ENCODE assay signal across 8 mouse cellular contexts in genomic region chr2:45117592-45117991, GRCm38 (mm10). TPM values are rescaled to one million over a fixed set of nuclear protein-coding genes. Genes with fewer than 3 reads are reported as not detected.
DNase-seq lines count a peak whose midpoint lies in the region; ATAC-seq and TF ChIP-seq lines count a peak whose summit lies in the region.

No protein-coding gene starts in this region.

- TF ChIP-seq CTCF in E14TG2a.4 (conservative IDR thresholded peaks at IDR 0.05; ENCODE audit: low read length) = no peak

- 25% methylated on average over 7 of the region's 7 CpGs for WGBS in heart, embryonic 13.5 days
- 19% methylated on average over 7 of the region's 7 CpGs for WGBS in forebrain, embryonic 15.5 days
- 27% methylated on average over 7 of the region's 7 CpGs for WGBS in liver, embryonic 15.5 days (ENCODE audit: insufficient replicate concordance)

- peak overlapping the region; percentile 90 for H3K4me2 ChIP-seq in heart, embryonic 13.5 days
- peak overlapping the region; percentile 64 for H3K4me2 ChIP-seq in forebrain, embryonic 15.5 days (replicated peaks)
- H3K4me2 ChIP-seq in liver, embryonic 15.5 days = peak overlapping the region; percentile 99

- no peaks in the 10 kb centered on the region for H3K27me3 ChIP-seq in heart, embryonic 13.5 days (replicated peaks)
- peaks cover 35% of the 10 kb centered on the region for H3K27me3 ChIP-seq in E14TG2a.4 (ENCODE audit: insufficient read depth, low read length)
- no peaks in the 10 kb centered on the region for H3K27me3 ChIP-seq in forebrain, embryonic 15.5 days
- peaks cover 22% of the 10 kb centered on the region for H3K27me3 ChIP-seq in liver, embryonic 15.5 days

- H3K4me1 ChIP-seq in heart, embryonic 13.5 days = peaks cover 21% of the 10 kb centered on the region
- peaks cover 30% of the 10 kb centered on the region for H3K4me1 ChIP-seq in E14TG2a.4 (replicated peaks; ENCODE audit: low read depth, low read length)
- peaks cover 31% of the 10 kb centered on the region for H3K4me1 ChIP-seq in forebrain, embryonic 15.5 days
- H3K4me1 ChIP-seq in liver, embryonic 15.5 days (replicated peaks) = peaks cover 39% of the 10 kb centered on the region

- peak overlapping the region; percentile 72 for H3K4me3 ChIP-seq in heart, embryonic 13.5 days
- H3K4me3 ChIP-seq in E14TG2a.4 (replicated peaks; ENCODE audit: low read length) = peak overlapping the region; percentile 74
- peak overlapping the region; percentile 61 for H3K4me3 ChIP-seq in forebrain, embryonic 15.5 days
- H3K4me3 ChIP-seq in liver, embryonic 15.5 days (replicated peaks) = peak overlapping the region; percentile 66

- no peaks in the 10 kb centered on the region for H3K36me3 ChIP-seq in heart, embryonic 13.5 days
- H3K36me3 ChIP-seq in E14TG2a.4 (ENCODE audit: insufficient read depth, low read length) = no peaks in the 10 kb centered on the region
- H3K36me3 ChIP-seq in forebrain, embryonic 15.5 days = no peaks in the 10 kb centered on the region
- no peaks in the 10 kb centered on the region for H3K36me3 ChIP-seq in liver, embryonic 15.5 days (replicated peaks)

- peak overlapping the region; percentile 87 for H3K27ac ChIP-seq in heart, embryonic 13.5 days (replicated peaks)
- H3K27ac ChIP-seq in forebrain, embryonic 15.5 days (replicated peaks) = peak overlapping the region; percentile 99
- no peak overlapping the region for H3K27ac ChIP-seq in liver, embryonic 15.5 days (replicated peaks)

- peak overlapping the region; percentile 87 for H3K9ac ChIP-seq in heart, embryonic 13.5 days
- peak overlapping the region; percentile 62 for H3K9ac ChIP-seq in forebrain, embryonic 15.5 days (replicated peaks)
- H3K9ac ChIP-seq in liver, embryonic 15.5 days = peak overlapping the region; percentile 55; the same call in 1 of the 2 replicates

- DNase-seq in heart, adult 18-20 months = no peak
- no peak for DNase-seq in retina, postnatal 1 day
- DNase-seq in adrenal gland, adult 8-10 months = no peak
- no peak for DNase-seq in kidney, postnatal 25 days

- no peaks in the 10 kb centered on the region for H3K9me3 ChIP-seq in heart, embryonic 13.5 days
- no peaks in the 10 kb centered on the region for H3K9me3 ChIP-seq in E14TG2a.4 (ENCODE audit: low read length)
- H3K9me3 ChIP-seq in forebrain, embryonic 15.5 days = no peaks in the 10 kb centered on the region
- H3K9me3 ChIP-seq in liver, embryonic 15.5 days (replicated peaks) = no peaks in the 10 kb centered on the region

- no peak for ATAC-seq in heart, embryonic 13.5 days (ENCODE audit: extremely low read depth, insufficient number of reproducible peaks, low FRiP score, low TSS enrichment)
- no peak for ATAC-seq in forebrain, embryonic 15.5 days (replicated peaks)
- no peak for ATAC-seq in liver, embryonic 15.5 days (ENCODE audit: insufficient read depth)

RNA-seq across cellular contexts. Expression of gene Zeb2, which starts 0.4 kb away (rescaled TPM):
- polyA plus RNA-seq in heart, embryonic 13.5 days (2015; fragmentation: Nextera tagmentation; extraction: Ambion mirVana) = 21.8 and 22.4 TPM in 2 replicates
- 10 to 100 TPM; 34.4 to 44.2 TPM for total RNA-seq in heart, adult 18-20 months (2021)
- polyA plus RNA-seq in forebrain, embryonic 15.5 days (2015; fragmentation: Nextera tagmentation; extraction: Ambion mirVana) = 106 and 119 TPM in 2 replicates
- 11.2 and 12.1 TPM in 2 replicates for polyA plus RNA-seq in liver, embryonic 15.5 days (2015; fragmentation: Nextera tagmentation; extraction: Ambion mirVana)
- total RNA-seq in adrenal gland, adult 8-10 months (2022) = 100 to 1,000 TPM; 131 to 156 (median 144) TPM
